Mouse (Mus musculus): ENCODE measurements around the gene Slc35d2.

Slc35d2 gene

DNA sequence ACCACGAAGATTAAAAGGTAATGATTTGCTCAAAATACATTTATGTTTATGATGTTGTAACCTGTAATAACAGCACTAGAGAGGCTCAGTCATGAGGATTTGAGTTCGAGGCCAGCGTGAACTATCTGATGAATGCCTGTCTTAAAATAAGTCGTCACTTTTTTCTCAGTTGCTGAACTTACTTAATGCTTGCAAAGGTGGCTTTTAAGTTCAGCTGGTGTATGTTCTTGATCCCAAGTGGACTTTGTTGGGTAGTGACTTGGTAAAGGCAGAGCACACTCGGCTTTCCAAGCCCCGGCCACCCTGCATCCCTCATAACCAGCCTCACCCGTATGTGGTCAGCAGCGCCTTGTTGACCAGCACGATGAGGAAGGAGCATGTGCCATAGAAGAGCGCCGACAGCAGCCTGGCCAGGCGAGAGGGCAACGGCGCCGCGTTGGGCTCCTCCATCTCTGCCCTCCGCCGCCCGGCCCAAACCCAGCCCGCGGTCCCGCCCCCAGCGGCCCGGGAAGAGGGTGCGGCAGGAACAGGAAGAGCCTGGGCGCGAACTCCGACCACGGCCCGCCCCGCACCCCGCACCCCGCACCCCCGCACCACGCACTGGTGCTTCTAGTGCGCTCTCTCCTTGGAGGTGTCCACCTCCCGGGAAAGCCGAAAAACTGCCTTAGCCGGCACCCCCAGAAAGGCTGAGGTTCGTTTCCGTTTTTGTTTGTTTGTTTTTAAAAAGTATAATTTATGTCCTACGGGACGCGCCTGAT lies at the start of gene Slc35d2:
Gene Slc35d2 (minus strand): TSS at position 511 of the 758 bp plus-strand sequence.
- no peak for DNase-seq (ENCODE audit: low read depth, low spot score)

DNA sequence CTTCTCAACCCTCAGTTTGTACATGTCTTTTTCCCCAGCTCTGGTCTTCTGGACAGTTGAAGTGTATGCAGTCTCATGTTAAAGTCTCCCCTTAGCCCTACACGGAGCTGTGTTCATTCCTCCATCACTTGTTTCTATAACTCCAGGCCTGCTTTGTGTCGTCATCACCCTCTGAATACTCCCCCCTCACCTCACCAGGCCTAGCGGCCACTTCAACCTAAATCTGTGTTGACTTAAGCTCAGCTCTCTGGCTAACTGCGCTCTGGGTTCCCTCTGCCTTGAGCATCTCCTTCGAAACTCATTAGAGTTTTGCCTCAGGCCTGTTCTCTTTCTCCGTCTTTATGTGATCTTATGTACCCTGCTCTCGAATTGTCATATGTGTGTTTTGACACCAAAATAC lies 48.8 kb upstream of the Slc35d2 start:
- no peak for DNase-seq (ENCODE audit: low read depth, low spot score)

DNA sequence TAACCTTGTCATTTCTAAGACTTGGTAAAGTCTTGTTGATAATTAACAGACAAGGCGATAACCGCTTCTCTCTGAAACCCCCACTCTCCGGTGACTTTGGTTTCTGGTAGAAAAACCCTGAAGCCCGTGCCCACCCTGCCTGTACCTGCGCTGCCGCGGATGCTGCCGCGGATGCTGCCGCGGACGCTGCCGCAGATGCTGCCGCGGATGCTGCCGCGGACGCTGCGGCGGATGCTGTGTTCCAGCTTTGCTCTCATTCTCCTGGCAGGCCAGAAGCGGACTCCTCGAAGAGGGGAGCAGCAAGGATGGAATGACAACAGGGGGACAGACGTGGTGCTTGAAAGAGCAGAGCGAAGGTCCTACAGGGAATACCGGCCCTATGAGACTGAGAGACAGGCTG lies 40.6 kb upstream of the Slc35d2 start:
- no peak for DNase-seq (ENCODE audit: low read depth, low spot score)

DNA sequence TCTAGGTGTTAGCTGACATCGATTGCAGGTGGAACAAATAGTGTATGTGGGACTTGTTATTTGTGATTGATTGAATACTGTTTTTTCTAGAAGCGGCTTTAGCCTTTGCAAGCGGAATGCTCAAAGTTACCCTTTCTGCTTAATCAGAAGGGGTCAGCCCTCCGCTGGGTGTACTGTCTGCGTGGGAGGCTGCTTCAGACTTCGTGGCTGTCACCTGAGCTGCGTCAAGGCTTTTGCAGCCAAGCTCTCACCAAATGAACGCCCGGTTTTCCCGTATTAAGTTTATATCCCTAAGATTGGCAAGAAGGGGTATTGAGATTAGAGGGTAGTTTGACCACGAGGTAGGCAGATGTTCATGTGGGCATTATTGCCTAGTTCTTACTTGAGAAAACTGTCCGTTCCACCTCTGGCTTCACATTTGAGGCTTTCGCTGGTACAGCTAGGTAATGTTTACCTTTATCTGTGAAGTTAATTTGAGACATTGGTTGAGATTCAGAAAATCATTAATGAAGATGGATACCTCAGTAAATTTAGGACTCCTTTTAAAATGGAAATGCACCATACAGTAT lies 34.1 kb upstream of the Slc35d2 start:
- no peak for DNase-seq (ENCODE audit: low read depth, low spot score)

DNA sequence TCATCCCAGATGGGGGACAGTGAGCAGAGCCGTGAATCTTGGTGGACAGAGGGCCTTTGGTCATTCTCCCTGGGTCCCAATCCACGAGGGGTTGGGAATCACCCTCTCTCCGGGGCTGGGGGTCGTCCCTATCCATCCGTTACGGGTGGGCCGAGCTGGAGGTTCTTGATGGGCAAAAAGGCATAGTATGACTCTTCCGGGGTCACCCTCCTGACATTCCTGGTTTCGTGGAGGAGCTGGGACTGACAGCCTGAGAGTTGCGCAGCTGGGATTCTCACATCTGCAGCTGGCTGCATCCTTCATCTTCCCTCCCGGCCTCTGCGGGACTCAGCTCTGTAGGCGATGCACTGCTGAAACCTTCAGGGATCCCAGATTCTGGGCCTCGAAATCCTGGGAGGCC lies 33.5 kb upstream of the Slc35d2 start:
- no peak for DNase-seq (ENCODE audit: low read depth, low spot score)

DNA sequence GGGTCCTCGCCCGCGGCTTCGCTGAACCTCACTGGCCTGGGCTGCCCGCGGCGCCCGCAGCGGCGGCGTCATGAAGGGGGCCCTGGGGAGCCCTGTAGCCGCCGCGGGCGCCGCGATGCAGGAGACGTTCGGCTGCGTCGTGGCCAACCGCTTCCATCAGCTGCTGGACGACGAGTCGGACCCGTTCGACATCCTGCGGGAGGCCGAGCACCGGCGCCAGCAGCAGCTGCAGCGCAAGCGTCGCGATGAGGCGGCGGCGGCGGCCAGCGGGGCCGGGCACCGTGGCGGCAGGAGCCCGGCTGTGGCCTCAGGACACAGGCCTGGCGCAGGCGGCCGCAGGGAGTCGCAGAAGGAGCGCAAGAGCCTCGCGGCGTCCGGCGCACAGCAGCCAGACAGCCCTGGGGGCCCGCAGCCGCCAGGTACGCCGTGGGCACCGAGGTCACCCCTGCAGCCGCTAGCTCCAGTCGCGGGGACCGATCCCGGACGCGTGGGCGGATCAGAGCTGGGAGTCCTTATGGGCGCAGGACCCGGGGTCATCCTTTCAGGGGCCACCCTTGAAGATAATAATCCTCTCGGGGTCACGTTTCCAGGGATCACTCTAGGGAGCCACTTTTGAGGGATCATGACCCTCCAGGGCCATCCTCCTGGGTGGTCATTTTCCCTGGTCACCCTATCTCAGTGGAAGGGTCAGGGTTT lies 32.9 kb upstream of the Slc35d2 start:
- DNase-seq (ENCODE audit: low read depth, low spot score), result no peak

DNA sequence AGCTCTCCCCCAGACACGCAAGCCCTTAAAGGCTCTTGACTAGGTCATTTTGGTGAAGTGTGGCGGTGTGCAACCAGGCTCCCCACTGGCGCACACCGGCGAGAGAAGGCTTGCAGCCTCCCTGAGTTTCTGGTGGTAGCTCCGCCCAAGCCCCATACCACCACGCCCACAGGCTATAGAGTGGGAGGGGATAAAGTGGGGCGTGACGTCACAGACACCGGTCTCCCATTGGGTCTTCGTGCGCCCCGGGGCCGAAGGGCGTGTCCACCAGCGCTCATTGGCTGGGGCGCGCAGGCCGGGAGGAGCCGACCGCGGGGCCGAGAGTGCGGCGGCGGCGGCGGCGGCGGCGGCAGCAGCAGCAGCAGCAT lies 32.4 kb upstream of the Slc35d2 start, which contains the start of gene Habp4:
Gene Habp4 (plus strand): TSS at position 277 of the 368 bp plus-strand sequence.
- peak; percentile 96 for DNase-seq (ENCODE audit: low read depth, low spot score)

DNA sequence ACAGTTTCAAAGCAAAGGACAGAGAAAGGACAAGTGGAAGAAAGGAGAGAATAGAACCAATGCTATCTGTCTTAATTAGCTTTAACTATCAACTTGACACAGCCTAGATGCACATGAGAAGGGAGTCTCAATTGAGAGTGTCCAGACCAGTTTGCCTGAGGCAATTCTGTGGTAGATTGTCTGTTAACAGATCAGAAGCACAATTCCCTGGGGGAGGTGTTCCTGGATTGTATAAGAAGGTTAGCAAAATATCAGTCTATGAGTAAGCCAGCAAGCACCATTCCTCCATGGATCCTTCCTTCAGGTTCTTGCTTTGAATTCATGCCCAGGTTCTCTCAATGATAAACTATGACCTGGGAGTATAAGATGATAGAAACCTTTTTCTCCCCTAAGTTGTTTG lies 27.8 kb upstream of the Slc35d2 start:
- DNase-seq (ENCODE audit: low read depth, low spot score), result no peak

DNA sequence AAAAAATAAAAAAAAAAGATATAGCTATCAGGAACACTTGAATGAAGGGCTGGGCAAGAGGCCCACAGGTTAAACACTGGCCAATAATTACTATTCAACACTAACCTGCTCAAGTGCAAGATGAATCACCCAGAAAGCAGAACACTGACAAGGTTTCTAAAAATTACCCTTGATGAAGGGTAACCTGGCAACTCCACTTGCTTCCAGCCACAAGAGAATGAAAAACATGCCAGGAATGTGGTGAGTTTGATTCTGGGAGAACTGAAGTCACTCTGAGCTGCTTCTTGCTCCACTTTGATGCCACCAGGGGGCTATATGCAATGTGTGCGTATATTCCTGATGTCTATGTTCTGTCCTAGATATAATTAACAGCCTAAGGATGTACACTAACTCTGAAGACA lies 26.0 kb upstream of the Slc35d2 start:
- no peak for DNase-seq (ENCODE audit: low read depth, low spot score)

DNA sequence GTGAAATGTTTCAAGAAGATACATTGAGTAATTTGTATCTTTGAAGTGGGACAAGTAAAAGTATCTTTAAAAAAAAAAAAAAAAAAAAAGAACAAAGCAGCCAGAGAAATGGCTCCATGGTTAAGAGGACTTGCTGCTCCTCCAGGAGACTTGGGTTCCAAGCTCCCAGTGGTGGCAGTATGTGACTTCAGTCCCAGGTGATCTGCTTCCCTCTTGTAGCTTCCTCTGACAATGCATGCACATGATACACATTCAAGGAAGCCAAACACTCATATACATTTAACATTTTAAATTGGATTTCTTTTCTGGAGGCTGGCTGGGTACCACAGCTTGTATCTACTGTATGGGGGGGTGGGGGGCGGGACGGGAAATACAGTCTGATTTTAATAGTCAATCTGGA lies 25.5 kb upstream of the Slc35d2 start:
- no peak for DNase-seq (ENCODE audit: low read depth, low spot score)

DNA sequence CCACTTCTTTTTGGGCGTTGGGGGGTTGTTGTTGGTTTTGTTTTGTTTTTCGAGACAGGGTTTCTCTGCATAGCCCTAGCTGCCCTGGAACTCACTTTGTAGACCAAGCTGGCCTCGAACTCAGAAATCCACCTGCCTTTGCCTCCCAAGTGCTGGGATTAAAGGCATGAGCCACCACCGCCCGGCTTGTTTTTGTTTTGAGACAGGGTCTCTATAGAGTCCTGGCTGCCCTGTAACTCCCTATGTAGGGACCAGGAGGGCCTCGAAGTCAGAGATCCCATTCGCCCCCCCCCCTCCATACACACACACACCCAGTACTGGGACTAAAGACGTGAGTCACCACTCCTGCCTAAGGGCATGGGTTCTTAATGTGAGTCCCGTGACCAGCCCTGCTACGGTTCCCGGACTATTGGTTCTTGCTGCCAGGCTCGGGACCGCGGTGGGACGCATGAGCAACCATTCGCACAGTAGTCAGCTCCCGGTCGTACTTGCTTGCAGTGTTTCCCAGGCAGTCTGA lies 24.6 kb upstream of the Slc35d2 start:
- DNase-seq (ENCODE audit: low read depth, low spot score), result no peak

DNA sequence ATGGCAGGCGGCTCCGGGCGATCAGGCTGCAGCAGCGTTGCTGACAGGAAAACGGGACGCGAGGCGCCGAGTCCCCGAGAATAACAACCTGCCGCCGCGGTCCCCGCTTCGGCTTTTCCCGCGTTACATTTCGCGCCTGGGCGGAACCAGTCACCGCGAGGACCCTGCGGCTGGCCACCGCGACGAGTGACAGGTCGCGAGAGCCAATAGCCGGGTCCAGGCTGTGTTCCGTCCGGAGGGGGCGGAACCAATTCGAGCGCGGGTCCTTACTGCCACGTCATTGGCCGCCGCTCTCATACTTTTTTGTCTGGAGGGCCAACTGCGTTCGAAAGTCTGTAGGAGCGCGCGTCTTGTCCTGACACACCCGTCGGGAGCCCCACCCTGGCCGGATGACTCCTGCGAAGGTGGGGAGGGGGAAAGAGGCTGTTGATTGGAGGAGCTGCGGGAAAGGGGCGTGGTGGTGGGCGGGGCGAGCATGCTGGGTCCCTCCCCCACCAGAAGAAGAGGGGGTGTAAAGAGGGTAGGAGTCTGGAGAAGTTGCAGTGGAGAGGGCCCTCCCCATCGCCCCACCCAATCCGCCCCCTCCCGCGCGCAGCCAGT lies 24.0 kb upstream of the Slc35d2 start, which contains the start of gene Zfp367:
Gene Zfp367 (minus strand): TSS at position 120 of the 600 bp plus-strand sequence.
- peak; percentile 98 for DNase-seq (ENCODE audit: low read depth, low spot score)

DNA sequence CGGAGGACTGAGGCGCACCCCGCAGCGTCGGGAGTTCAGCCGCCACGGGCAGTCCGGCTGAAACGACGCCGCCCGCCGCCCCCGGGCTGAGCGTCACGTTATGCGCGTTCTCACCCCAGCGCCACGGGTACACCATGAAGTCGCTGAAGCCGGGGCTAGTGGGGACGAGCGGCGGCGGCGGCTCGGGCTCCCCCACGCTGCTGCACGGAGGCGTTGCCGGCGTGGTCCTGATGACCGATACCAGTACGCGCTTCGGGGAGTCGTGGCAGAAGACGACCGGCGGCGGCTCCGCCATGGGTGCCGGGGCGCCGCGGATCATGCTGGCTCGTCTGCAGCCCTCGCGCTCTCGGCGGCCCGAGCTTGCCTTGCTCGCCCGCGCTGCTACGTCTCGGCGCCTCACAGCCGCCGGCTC lies 23.5 kb upstream of the Slc35d2 start:
- no peak for DNase-seq (ENCODE audit: low read depth, low spot score)

DNA sequence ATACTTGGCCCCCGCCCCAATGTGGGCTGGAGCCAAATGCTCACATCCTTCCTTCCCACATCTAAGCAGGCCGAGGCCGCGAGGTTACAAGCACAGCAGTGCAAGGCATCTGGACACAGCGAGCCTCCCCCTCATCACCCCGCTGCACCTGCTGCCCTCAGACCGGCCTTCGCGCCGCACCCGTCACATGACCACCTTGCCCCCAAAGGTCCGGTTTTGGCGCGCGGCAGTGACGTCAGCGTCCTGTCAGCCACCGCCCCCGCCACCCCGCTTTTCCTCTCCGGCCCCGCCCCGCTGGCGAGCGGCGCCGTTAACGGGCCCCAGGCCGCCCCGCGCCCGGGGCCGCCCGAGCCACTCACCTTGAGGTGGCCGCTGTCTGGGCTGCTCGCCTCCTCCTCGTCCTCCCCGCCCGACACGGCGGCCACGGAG lies 23.1 kb upstream of the Slc35d2 start:
- DNase-seq (ENCODE audit: low read depth, low spot score), result peak; percentile 66

DNA sequence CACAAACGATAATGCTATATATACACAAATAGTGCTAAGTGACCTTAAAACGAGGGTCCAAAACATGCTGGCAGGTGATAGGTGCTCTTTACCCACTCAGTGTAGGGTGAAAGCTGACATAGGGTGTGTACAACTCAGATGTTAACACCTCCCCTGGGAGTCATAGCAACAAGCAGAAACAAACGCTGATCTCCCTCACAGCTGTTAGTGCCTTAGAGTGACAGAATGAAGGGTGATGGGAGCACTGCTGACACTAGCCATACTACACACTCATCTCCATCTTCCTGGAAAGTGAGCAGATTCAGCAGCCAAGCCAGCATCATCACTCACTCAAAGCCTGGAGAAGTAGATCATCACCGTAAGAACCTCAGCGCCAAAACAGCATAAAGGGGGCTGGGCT lies 21.0 kb upstream of the Slc35d2 start:
- DNase-seq (ENCODE audit: low read depth, low spot score), result no peak

DNA sequence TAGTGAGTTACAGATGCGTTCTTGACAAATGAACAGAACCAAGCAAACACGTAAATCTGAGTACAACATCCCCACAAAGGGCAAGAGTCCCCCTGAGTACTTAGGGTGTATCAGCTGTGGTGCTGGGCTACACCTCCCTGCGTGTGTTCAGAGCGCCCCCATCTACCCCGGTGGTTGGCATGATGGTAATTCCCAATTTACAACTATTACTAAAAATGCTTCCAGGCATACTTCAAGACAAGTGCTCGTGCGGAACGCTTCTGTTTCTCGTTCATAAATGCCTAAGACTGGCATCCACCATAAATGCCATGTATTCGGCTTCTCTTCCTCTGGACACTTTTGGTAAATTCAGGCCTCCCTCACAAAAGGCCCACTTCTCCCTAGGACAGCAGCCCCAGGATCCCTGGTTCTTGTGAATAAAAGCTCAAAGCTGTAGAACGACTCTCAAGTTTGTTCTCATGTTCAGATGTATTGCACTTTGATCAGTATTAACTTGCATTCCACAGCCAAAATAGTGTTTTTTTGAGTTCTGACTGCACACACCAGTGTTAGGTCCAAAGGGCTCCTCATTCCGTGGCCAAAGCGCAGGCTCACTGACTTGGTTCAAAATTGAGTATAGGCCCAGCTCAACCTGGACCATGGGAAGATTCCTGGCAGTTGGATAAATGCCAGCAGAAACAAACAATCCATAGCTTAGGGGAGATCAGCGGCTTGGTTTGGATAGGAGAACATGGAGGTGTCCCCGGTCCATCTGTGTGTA lies 628 bp upstream of the Slc35d2 start:
- DNase-seq (ENCODE audit: low read depth, low spot score), result no peak

DNA sequence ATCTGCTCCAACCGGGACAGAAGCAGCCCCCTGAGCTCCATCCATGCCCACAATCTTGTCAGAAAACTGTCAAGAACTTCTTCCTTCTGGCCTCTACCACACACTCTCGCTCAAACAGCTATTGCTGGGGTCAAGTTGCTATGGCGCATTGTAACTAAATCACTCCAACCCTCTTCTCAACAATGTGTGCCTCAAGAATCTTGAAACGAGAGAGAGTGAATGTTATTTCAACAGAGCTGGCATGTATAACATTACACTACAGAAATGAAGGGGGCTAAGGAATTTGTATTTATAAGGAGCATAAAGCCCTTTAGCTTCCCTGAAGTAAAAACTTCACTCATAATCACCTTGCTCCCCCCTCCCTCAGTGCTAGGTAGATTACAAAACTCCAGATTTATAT lies 2.9 kb downstream of the Slc35d2 start:
- no peak for DNase-seq (ENCODE audit: low read depth, low spot score)

DNA sequence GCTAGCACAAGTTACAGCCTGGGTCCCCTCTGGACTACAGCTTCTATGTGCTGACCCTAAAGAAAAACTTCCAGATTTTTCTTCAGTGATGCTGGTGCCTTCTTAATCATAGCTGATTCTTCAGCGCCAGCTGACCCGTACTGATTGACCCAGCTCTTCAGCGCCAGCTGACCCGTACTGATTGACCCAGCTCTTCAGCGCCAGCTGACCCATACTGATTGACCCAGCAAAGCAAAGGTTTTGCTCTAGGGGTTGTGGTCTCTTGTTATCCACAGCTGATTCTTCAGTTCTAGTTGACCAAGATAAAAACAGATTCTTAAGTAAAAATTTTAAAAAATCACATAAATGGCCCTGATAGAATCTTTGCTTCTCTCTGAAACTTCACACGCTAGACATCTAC lies 4.3 kb downstream of the Slc35d2 start:
- no peak for DNase-seq (ENCODE audit: low read depth, low spot score)

DNA sequence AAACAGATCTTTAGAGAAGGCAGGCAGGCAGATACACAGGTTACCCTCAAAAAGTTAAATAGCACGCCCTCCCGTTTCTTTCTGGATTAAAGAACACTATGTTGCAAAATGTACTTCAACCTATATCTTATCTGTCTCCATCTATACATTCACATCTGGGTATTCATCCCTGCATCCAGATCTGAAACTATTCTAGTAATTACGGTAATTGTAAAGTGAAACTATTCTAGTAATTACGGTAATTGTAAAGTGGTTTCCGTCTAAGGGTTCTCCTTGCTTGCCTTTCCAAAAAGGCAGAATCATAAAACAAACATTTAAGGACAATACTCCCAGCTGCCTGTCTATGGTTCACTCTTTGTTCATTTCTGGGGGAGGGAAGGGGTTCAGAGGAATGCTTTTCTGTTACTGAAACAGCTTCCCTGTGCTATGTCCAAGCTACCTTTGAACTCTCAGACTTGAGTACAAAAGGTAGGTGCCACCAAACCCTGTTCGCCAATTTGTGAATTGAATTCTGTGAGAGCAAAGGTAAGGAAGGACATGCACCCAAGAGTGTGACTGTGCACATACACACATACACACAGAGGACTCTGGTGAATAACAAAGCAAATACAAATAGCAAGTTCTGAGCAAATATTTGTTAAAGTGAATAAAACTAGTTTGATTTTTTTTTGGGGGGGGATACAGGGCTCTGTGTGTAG lies 5.5 kb downstream of the Slc35d2 start:
- DNase-seq (ENCODE audit: low read depth, low spot score), result no peak

DNA sequence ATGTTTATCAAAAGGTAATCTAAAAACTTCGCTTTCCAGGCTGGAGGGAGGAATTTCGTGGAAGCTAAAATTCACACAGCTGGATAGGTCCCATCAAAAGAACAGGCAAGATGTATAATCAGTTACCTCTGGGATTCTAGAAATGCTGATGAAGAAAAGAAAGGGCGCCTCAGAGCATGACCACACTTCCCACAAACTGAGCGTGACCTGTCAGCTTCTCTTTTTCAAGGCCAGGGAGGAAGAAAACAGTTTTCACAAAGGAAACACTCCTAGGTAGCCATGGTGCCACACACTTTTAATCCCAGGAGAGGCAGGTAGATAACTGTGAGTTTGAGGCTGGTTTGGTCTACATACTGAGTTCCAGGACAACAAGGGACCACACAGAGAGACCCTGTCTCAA lies 8.4 kb downstream of the Slc35d2 start:
- no peak for DNase-seq (ENCODE audit: low read depth, low spot score)

DNA sequence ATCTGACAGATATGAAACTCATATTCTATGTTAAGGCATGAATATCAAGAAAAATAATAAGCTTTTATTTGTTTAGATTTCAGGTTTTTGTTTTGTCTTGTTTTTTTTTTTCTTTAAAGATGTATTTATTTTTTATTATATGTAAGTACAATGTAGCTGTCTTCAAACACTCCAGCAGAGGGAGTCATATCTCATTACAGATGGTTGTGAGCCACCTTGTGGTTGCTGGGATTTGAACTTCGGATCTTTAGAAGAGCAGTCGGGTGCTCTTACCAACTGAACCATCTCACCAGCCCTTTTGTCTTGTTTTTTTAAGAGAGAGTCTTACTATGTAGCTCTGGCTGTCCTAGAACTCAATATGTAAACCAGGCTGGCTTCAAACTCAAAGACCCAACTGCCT lies 11.7 kb downstream of the Slc35d2 start:
- no peak for DNase-seq (ENCODE audit: low read depth, low spot score)

Data from skeletal muscle tissue, adult 2 months (tissue).